Mouse (Mus musculus) kidney, adult 9 months (tissue): Measurements from ENCODE around the gene Hist1h4c.

Experiments used
- DNase-seq: peaks from one replicate; pipeline ENCODE4 v3.0.0; 2022

The Hist1h4c gene

GRCm38 (mm10) chr13:23698300-23698693, at the start of gene Hist1h4c:
Gene Hist1h4c, minus strand, starts transcription at chr13:23698454.
- peak; percentile 99 for DNase-seq

- no peak for DNase-seq
Observed at GRCm38 (mm10) chr13:23747892-23748288, 49.6 kb upstream of the Hist1h4c start.

- DNase-seq, result no peak
Observed at GRCm38 (mm10) chr13:23747081-23747891, 49.0 kb upstream of the Hist1h4c start.

- DNase-seq, result peak; percentile 90
Observed at GRCm38 (mm10) chr13:23746201-23747080, 48.2 kb upstream of the Hist1h4c start, which contains the start of gene Hist1h2bb. Gene Hist1h2bb, plus strand, starts transcription at chr13:23746734.

- peak; percentile 87 for DNase-seq
Observed at GRCm38 (mm10) chr13:23745381-23746161, 47.3 kb upstream of the Hist1h4c start, which contains the start of gene Hist1h3c. Gene Hist1h3c, minus strand, starts transcription at chr13:23745602.

- DNase-seq, result no peak
Observed at GRCm38 (mm10) chr13:23744421-23745380, 46.4 kb upstream of the Hist1h4c start.

GRCm38 (mm10) chr13:23743963-23744362, 45.7 kb upstream of the Hist1h4c start:
- no peak for DNase-seq

- no peak for DNase-seq
Observed at GRCm38 (mm10) chr13:23743215-23743614, 45.0 kb upstream of the Hist1h4c start.

GRCm38 (mm10) chr13:23742007-23742406, 43.8 kb upstream of the Hist1h4c start:
- no peak for DNase-seq

GRCm38 (mm10) chr13:23740910-23741309, 42.7 kb upstream of the Hist1h4c start:
- DNase-seq, result no peak

- no peak for DNase-seq
Observed at GRCm38 (mm10) chr13:23740256-23740840, 42.1 kb upstream of the Hist1h4c start.

- DNase-seq, result no peak
Observed at GRCm38 (mm10) chr13:23739922-23740252, 41.6 kb upstream of the Hist1h4c start.

- peak; percentile 99 for DNase-seq
Observed at GRCm38 (mm10) chr13:23739069-23739921, 41.0 kb upstream of the Hist1h4c start.

- DNase-seq, result peak; percentile 95
Observed at GRCm38 (mm10) chr13:23738677-23739068, 40.4 kb upstream of the Hist1h4c start, which contains the start of gene Hist1h1c. Gene Hist1h1c, plus strand, starts transcription at chr13:23738808.

- DNase-seq, result no peak
Observed at GRCm38 (mm10) chr13:23738041-23738440, 39.8 kb upstream of the Hist1h4c start.

GRCm38 (mm10) chr13:23737091-23737490, 38.8 kb upstream of the Hist1h4c start:
- no peak for DNase-seq

GRCm38 (mm10) chr13:23732156-23732804, 34.0 kb upstream of the Hist1h4c start:
- peak; percentile 65 for DNase-seq

GRCm38 (mm10) chr13:23730479-23730878, 32.2 kb upstream of the Hist1h4c start:
- DNase-seq, result peak; percentile 91

- DNase-seq, result no peak
Observed at GRCm38 (mm10) chr13:23729706-23730105, 31.5 kb upstream of the Hist1h4c start.

- DNase-seq, result no peak
Observed at GRCm38 (mm10) chr13:23729192-23729525, 30.9 kb upstream of the Hist1h4c start.
